Mouse (Mus musculus): Measurements from ENCODE around the gene Lyl1.

Gene Lyl1

DNA sequence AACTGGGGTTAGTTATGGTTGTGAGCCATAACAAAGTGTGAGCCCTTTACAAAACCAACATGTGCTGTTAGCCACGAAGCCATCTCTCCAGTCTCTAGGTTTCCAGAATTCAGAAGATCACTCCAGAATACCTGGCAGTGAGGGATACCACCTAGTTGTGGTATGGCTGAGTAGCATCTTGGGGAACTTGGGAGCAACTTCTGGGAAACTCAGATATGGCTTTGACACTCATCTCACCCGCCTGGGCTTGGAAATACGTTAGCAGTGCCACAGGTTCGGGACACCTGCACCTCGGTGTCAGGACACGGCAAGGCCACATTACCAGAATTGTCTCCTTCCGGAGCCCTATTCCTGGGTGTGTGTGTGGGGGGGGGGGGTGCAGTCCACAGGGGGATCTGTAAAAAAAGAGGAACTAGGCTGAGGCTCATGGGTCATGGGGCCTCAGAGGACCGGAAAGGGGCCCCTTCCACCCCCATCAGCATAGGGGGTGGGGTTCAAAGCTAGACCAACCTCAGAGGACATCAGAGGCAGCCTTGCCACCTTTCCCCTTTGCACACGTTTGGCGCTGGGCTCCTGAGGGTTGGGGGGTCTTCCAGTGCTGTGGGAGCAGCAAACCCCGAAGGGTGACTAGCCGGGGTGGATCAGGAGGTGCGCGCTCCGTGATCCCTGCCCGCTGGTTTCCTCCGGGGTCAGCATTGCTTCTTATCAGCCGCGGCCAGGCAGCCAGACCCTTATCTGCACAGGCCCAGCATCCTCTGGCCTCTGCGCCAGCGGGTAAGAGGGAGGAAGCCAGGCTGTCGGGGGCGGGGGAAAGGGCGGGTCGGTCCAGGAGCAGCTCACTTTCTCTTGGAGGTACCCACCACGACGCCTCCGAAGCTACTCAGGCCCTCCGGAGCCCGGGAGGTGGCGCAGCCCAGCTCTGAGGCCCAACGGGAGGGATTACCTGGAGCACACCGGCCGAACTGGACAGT is at the start of gene Lyl1:
Gene Lyl1 (plus strand): TSS at position 517 of the 971 bp plus-strand sequence.
- DNase-seq: peak; percentile 59

DNA sequence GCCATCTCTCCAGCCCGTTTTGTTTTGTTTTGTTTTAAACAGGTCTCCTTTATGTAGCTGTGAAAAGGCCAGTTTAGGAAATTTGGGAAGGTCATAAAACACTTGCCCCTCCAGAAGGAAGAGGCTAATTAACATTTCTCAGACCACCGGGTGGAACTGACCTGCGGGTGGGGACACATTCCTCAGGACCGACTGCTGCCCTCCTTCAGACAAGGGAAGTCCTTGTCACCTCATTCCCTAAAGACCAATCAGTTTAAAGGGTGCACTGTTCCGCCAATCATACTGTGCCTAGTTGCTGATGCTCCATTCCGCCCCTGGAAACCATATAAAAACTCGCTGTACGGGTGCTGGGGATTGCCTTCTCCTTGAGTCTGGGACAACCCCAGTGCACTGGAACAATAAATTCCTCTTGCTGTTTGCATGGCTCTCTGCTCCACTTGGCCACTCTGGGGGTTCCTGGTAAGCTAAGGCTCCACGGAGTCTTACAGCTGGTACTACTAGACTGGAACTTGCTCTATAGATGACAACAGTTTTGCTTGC is 48.1 kb upstream of the Lyl1 start:
- DNase-seq: no peak

DNA sequence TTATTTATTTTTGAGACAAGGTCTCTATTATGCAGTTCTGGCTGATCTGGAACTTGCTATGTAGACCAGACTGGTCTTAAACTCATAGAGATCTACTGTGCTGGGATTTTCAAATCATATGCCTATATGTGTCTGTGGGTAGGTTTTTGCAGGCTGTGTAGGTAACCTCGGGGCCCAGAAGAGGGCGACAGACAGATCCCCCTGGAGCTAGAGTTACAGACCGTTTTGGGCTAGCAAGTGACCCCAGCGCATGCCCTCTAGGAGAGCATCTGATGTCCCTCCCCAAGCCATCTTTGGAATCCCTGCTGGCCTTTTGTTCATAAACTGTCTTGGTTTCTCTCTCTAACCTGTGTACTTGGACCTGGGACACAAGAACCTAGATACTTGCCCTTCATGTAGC is 46.7 kb upstream of the Lyl1 start:
- DNase-seq: peak; percentile 37

DNA sequence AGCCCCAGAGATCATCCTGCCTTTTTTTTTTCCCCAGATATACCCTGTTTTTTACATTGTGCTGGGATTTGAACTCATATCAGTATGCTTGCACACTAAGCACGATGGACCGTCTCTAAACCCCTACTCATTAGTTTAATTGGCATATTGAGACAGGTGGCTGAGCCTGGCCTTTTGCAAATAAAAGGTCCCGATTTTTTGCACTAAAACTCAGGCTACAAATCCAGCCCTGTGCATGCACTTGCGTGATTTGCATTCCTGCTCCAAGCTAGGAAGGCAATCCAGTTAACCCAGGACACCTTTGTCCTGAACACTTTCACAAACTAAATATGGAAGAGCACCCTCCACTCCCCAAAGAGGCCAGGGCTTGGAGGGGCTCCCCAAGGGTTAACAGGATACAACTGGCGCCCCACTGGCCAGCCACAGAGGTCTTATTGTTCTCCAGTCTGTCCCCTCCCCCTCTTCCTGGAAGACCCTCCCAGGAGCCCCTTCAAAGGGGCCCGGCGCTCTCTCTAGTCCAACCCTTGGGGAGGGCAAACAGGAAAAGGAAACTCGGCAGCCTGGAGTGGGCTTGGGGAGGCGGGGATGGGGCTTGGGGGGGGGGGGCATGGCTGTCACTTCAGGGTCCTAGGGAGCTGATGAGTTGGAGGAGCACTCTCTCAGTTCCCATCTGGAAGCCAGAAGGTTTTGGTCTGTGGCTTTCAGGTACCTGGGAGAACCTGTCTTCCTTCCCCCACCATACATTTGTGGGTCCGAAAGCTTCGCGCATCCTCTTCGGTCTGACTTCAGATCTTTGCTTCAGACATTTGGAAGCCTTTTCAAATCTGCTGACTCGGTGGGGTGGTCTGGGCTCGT is 45.7 kb upstream of the Lyl1 start:
- DNase-seq: peak; percentile 35

DNA sequence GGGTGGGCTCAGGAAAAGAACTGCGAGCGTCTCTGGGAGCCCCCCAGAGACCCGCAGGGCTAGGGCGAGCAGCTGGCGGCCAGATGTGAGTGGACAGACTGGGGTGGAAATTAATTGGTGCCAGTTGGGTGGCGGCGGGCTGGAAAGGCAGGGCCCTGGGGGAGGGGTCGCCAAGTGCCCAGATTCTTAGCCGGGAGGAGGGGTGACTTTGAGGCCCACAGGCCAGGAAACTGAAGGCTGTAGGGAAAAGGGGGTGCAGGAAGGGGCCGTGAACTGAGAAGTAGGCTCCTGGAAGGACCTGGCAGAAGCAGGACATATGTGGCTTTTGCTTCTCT is 45.1 kb upstream of the Lyl1 start:
- peak; percentile 32 for DNase-seq

DNA sequence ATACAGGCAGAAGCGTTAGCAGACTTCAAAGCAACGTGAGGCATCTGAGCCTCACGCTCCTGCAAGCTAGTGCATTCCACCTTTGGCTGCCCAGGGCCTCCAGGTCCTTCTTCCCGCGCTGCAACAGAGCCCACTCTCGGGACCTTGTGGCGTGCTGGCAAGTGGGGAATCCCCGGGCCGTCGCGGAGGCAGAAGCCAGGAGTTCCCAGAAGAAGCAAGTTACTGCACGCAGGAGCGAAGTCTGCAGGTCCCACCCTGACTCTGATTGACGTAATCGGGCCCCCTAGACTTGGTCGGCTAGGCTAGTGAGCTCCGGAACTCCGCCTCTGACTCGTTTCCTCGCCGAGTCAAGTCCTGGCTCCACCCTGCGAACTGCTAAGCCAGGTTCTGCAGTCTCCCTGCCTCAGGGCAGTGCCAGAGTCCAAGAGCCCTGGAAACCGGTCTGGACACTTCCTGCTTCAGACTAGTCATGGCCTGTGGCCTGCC is 44.6 kb upstream of the Lyl1 start:
- peak; percentile 85 for DNase-seq

DNA sequence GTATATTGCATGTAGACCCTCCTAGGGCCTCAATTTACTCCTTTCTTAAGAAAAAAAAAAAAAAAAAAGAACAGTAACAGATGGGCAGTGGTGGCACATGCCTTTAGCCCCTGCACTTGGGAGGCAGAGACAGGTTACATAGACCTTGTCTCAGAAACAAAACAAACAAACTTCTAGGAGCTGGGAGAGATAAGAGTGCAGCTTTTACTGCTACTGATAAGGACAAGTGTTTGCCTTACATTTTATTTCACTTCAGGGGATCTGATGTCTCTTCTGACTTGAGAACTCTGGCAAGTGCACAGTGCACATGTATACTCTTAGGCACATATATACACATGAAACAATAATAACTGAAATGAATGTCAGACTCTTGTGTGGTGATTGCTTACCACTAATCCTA is 44.1 kb upstream of the Lyl1 start:
- no peak for DNase-seq

DNA sequence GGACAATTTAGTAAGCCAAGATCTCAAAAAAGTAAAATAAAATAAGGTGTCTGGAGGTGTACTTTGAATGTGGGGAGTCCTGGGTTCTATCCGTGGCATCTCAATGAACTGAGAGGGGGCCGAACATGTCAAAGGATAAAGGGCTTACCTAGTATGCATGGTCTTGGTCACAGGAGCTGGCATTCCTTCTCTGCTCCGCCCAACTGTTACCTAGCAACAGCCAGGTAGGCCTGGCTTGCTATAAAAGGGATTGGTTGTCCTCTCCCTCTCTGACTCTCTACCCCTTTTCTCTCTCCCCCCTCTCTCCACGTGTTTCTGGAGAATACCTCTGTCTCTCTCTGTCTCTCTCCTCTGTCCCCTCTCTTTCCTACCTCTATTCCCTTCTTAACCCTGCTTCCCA is 43.6 kb upstream of the Lyl1 start:
- DNase-seq: no peak

DNA sequence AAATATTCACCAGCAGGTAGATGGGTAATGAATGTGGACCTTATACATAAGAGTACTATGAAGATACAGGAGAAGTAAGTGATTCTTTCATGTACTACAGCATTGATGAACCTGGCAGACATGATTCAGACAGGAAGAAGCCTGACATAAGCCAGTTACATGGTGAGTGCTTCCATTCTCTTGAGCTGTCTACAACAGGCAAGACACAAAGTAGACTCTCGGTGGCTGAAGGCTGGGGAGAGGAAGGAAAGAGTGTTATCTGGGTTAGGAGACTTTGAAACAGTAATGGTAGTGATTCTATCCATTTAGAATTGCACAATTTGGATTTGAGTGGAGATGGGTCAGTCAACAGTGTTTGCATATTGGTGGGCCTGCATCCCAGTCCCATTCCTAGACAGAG is 42.3 kb upstream of the Lyl1 start:
- DNase-seq: no peak

DNA sequence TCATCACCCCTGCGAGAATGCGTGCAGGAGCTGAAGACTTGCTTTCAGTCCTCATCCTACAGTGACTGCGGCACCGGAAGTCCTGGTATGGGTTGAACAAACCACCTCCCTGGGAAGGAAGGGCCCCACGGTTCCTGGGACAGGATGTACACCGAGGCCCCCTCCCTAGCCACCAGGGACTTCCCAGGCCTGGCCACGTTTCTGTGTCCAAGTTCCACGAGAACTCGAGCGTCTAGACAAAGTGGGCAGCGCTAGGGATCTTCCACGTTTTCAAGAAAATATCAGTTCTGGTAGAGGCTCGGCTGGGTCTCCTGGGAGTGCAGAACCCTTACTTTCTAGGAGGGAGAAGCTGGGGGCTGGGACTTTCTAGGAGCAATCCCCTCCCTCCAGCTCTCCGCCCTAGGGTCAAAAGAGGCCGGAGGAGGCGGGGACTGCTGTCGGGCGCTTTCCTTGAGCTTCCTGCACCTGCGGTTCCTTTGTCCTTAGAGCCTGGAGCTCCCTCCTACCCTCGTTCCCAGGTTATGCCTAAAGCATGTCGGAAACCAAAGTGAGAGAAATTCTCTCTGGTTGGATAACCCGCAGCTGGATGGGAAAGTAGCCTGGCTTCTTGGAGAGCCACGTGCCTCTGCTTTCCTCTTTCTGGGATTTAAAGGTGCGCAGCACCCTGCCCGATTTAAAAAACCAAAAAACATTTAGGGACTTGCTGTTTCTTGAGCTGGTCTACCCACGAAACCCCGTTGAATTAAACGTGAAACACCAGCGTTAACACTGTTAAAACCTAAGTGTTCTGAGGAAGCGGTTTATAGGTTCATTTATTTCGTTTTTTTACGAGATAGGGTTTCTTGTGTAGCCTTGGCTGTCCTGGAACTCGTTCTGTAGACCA is 41.1 kb upstream of the Lyl1 start:
- DNase-seq: peak; percentile 87

DNA sequence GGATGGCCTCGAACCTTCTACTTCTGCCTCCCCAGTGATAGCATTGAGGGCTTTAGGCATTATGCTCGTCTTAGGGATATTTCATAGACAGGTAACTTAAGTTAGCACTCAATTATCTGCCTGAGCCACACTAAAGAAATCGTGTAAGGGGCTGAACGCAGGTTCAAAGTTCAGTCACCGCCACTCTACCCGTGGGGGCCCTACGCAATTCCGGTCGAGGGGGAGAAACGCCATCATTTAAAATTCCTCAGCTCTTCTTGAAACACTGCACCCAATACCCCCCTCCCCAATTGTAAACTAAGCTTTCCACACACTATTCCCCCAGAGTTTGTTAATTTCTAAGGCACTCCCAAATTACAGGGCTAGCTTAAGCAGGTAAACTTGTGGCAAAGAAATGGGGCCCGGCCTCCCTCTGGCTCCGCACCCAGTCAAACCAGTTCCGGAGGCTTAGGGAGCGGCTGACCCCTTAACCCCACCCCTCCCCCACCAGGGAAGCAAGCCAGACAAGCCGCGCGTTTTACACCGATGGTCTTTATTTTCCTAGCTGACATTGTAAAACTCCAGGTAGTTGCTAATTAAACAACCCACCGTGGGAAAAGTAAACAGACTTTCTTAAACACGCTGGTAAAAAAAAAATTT is 40.3 kb upstream of the Lyl1 start:
- peak; percentile 56 for DNase-seq

DNA sequence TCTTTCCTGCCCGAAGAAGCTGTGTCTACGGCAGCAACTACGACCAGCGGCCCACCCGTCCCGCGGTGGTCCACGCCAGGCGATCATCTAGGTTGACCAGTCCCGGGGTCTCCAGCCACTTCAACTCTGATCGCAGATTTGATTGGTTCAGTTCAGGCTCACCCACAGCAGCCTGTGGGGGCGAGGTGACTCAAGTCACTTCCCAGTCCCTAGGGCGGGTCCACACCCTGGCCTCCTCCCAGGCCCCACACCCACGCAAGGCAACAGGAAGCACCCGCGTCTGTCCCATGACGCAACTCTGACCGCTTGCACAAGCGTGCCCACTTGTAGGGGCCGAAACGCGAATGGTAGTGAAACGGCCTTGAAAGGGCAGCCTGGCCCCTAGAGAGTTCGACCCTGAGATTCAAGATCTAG is 39.8 kb upstream of the Lyl1 start:
- DNase-seq: peak; percentile 79

DNA sequence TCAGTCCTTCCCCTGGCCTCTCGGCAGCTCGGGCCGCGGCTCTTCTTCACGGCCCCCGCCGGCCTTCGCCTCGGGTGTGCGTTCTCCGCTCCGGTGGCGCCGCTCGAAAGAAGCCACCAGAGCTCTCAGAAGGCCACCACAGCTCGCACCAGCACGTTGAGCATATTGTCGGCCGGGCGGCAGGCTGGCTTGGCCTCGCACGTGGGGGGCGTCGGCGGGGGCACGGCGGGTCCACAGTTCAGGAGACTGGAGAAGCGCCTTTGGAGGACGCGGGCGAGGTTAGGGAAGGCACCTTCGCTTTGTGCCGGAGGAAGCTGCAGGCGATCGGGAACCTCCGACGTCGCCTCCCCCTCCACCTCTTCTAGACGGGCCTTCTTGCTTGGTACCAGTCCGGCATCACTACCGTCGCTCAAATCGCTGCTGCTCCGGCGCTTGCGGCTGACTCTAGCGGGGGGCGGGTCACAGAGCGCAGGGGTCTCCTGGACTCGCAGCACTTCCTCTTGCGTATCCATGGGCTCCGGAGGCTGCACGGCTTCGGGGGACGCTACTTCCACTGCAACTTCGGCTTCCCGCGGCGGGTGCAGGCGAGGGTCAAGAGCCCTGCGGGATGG is 39.2 kb upstream of the Lyl1 start:
- DNase-seq: peak; percentile 78

DNA sequence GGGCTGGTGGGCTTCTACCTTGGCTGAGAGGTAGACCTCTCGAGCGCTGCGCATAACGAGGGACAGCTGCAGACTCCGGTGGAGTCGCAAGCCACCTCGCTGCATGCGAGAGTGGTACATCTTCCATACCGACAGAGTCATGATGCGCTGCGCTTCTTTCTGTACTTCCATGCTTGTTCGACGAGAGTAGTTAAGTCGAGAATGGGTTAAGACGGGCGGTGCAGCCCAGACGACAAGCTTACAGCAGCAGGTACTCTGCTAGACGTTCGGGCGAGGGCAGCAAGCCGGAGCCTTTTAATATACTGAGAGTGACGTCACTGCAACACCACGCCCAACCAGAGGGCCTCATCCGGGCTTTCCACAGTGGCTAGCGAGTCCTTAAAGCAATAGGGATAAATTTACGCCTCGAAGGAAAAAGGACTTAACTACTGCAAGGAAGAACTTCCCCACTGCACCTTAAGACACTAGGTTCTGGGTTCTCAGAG is 38.6 kb upstream of the Lyl1 start, which contains the start of gene Ier2:
Gene Ier2 (minus strand): TSS at position 272 of the 485 bp plus-strand sequence.
- DNase-seq: peak; percentile 92

DNA sequence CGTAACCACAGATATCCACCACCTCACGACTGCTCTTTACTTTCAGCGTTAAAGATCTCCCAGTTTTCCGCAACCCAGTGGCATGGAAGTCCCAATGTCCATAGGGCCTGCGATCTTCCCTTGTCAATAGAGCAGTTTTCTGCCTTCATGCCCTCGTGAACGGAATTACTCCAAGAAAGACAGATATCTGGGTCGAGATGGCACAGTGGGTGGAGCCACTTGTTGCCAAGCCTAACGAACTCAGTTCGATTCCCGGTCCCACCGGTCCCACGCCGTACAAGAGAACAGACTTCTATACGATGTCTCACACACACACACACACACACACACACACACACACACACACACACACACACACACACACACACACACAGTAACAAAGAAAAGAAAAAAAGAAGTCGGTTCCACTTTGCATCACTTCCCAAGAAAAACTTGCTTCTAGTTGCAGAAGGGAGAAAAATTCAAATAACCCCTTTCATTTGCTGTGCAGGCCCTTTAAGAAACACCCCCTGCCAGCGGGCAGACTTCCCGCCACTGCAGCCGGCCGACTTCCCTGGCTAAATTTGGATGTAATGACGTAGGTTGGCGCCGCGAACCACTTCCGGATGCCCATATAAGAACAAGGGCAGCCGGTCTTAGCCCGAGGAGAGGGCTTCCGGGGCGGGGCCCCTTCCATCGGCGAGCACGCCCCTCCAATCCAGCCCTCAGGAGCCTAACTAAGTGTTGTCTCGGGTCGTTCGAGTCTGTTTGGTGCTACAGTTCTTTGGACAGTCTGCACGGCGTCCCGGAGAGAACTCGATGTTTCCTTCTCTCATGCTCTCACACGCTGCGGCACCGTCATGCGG is 37.6 kb upstream of the Lyl1 start:
- DNase-seq: peak; percentile 94

DNA sequence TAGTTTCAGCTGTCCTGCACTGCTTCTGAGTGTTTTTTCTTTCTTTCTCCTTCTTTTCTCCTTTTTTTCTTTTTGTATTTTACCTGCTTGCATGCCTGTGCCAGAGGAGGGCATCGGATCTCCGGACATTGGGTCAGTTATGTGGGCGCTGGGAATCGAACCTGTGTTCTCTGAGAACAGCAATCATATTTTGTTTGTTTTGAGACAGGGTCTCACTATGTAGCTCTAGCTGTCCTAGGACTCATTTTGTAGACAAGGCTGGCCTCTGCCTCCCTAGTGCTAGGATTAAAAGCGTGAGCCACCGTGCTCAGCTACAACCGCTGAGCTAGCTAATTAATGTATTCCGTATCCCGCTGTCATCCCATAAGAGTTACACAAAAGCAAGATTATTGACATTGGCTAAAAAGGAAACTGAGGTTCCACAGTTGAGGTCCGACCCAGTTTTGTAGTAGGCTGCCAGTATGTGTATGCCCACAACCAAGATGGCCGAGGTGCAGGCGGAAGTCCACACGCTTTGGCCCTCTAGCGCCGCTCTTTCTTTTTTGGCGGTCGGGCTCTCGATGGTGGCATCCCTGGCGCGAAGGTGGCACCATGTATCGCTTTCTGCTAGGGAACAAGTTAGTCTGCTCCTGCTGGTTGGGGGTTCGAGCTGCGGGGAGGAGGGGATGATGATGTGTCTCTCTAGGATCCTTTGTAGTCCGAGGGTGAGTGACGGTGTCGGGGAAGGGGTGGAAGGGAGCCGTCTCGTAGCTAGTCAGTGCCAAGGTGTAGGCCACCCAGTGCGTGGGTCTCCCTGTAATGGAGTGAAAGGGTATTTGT is 36.5 kb upstream of the Lyl1 start:
- peak; percentile 80 for DNase-seq

DNA sequence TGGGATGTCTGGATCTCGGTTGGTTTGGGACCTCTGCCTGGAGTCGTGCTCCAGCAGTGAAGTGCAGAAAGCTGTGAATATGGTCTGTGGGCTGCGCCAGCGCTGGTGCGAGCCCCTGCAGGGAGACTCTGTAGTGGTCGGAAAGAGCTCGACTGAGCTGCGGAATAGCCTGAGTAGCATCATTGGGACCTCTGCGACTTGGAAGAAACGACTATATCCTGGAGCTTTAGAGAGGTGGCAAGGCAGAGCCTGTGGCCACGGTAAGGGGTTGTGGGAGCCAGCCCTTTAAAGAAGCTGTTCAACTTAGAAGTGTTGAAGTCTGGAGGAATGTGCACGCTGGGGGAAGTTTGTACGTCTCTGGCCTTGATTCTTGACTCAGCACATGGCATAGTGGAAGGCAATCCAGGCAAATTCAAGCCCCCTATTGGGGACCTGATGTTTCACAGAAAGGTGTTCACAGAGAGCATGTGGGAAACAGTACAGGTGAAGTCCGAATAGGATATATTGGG is 35.8 kb upstream of the Lyl1 start:
- DNase-seq: no peak

DNA sequence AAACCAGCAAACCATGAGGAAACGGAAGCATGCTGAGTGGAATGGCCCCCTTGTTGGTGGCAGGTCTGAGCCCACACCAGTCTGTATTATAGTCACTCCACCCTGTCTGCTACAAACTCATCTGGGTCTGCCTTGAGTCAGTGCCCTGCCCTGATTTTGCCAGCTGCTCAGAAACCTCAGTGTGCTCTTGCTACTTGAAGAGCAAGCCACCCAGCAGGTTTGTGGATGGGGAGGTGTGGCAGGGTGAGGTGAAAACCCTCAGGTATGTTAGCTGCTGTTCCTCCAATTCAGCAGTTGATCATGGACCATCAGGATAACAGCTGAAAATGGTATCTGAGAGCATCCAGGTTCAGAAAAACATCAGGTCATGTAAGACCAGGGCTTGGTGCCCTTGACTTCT is 33.2 kb upstream of the Lyl1 start:
- no peak for DNase-seq

All from thymus, postnatal 14 days (tissue).